ENCODE assay signal across 25 mouse cellular contexts in genomic region chr10:40906802-40907201, GRCm38 (mm10). TPM values are rescaled to one million over a fixed set of nuclear protein-coding genes. Genes with fewer than 3 reads are reported as not detected.
DNase-seq lines count a peak whose midpoint lies in the region; ATAC-seq and TF ChIP-seq lines count a peak whose summit lies in the region.
"Had no signal": no experiment of that assay in that cellular context is flagged by ENCODE, and none has a peak within 500 bp of the region (broad histone marks: within the 10 kb centered on the region; RNA-seq: fewer than 3 reads in every experiment).

No protein-coding gene starts in this region.

- TF ChIP-seq CTCF in left cerebral cortex, adult 2 months (IDR thresholded peaks at IDR 0.05): no peak

- ATAC-seq in activated CD4-positive, CD25-positive, alpha-beta regulatory T cell, adult 4 months: no peak
- ATAC-seq: forebrain, embryonic 14.5 days; forebrain, postnatal 0 days had no signal

- intact Hi-C loops in left cerebral cortex, adult 2 months (cut with DNase I): no loop called here

- 0 out of 2 replicates have a peak overlapping the region, but pooled peaks have one; percentile 32 for H3K27ac ChIP-seq in left cerebral cortex, adult 2 months
- H3K27ac ChIP-seq: embryonic facial prominence, embryonic 12.5 days; embryonic facial prominence, embryonic 15.5 days; heart, adult 2 months; heart, embryonic 10.5 days; heart, embryonic 13.5 days; hindbrain, embryonic 12.5 days; hindbrain, embryonic 15.5 days had no signal

- DNase-seq in left cerebral cortex, adult 2 months (ENCODE audit: extremely low spot score in 1 of 2, low spot score in 2 of 2): no peak
- DNase-seq in left cerebral cortex, adult 8-10 months (ENCODE audit: low spot score in 2 of 2): no peak
- DNase-seq in MN1 (ENCODE audit: low spot score) (peak; percentile 71), liver (no peak)
- DNase-seq in brain, adult 2 months (ENCODE audit: low read depth, low spot score): peak; percentile 72
- DNase-seq: adrenal gland, postnatal 10 days; adrenal gland, postnatal 36 days; cerebellum, adult 11 months; cerebellum, adult 9-11 months; forebrain, postnatal 0 days; gastrocnemius, postnatal 10 days; gastrocnemius, postnatal 36 days; heart, adult 2 months; heart, postnatal 14 days had no signal

- no peak overlapping the region for H3K4me3 ChIP-seq in left cerebral cortex, adult 2 months
- H3K4me3 ChIP-seq: embryonic facial prominence, embryonic 12.5 days; embryonic facial prominence, embryonic 15.5 days; heart, adult 2 months; heart, embryonic 10.5 days; heart, embryonic 13.5 days; hindbrain, embryonic 12.5 days; hindbrain, embryonic 15.5 days had no signal

RNA-seq across cellular contexts. Expression of gene Wasf1, which starts 23.5 kb away (rescaled TPM):
- total RNA-seq in left cerebral cortex, adult 2 months (2021): 100 to 1,000 TPM; 248 to 256 TPM
- total RNA-seq in left cerebral cortex, adult 8-10 months (2022): 100 to 1,000 TPM; 218 to 240 (median 222) TPM
- polyA plus RNA-seq in activated CD4-positive, CD25-positive, alpha-beta regulatory T cell, adult 4 months (2017; shearing (Covaris generic)): under 1 TPM in 1 of 2 experiments, not detected in 1; 0.29 TPM
- total RNA-seq: common myeloid progenitor, adult 5-6 weeks; granulocyte monocyte progenitor cell, adult 5-6 weeks; hematopoietic stem cell, adult 5-6 weeks had no signal

RNA-seq across cellular contexts. Expression of gene Cdc40, which starts 23.7 kb away (rescaled TPM):
- total RNA-seq in left cerebral cortex, adult 2 months (2021): 10 to 100 TPM; 43.6 to 46.7 TPM
- total RNA-seq in left cerebral cortex, adult 8-10 months (2022): 10 to 100 TPM; 39.4 to 42.8 (median 40.9) TPM
- polyA plus RNA-seq in activated CD4-positive, CD25-positive, alpha-beta regulatory T cell, adult 4 months (2017; shearing (Covaris generic)): 10 to 100 TPM; 62.1 to 66.4 TPM

Comparison
In these comparisons a context has a peak if more than half of its experiments do, and no peak if none do; other contexts are left out.
1. DNase-seq: peak in MN1 (single experiment) and brain, adult 2 months (single experiment); none in left cerebral cortex, adult 2 months (0 of 2), left cerebral cortex, adult 8-10 months (0 of 2) and liver (single experiment).